8 mouse cellular contexts compared by ENCODE assay signal in genomic region chr5:113869132-113869531, GRCm38 (mm10). TPM values are rescaled to one million over a fixed set of nuclear protein-coding genes. Genes with fewer than 3 reads are reported as not detected.
DNase-seq lines count a peak whose midpoint lies in the region; ATAC-seq lines count a peak whose summit lies in the region.

No protein-coding gene starts in this region.

- intact Hi-C loops in heart, postnatal 10 days (cut with DNase I) = no loop called here

- no peaks in the 10 kb centered on the region for H3K9me3 ChIP-seq in forebrain, embryonic 12.5 days

- ATAC-seq in forebrain, embryonic 12.5 days (ENCODE audit: low FRiP score) = no peak
- ATAC-seq in monocyte, adult 5-6 weeks (replicated peaks; ENCODE audit: insufficient number of reproducible peaks, low FRiP score, low TSS enrichment, poor library complexity, severe bottlenecking) = peak; percentile 28; the same call in 1 of the 2 replicates
- no peak for ATAC-seq in CD4-positive, CD25-positive, alpha-beta regulatory T cell, adult 4 months

- H3K27me3 ChIP-seq in forebrain, embryonic 12.5 days = no peaks in the 10 kb centered on the region

- H3K4me2 ChIP-seq in forebrain, embryonic 12.5 days = no peak overlapping the region

- H3K4me3 ChIP-seq in forebrain, embryonic 12.5 days (replicated peaks) = no peak overlapping the region

- peaks cover 72% of the 10 kb centered on the region for H3K4me1 ChIP-seq in forebrain, embryonic 12.5 days

- DNase-seq in embryo, embryonic 11 days = peak; percentile 48
- no peak for DNase-seq in embryo, embryonic 10.5 days (ENCODE audit: low spot score)
- DNase-seq in heart, postnatal 10 days = peak; percentile 83 to 87
- peak; percentile 88 to 91 for DNase-seq in kidney, postnatal 25 days
- no peak for DNase-seq in frontal cortex, adult 2 months (ENCODE audit: extremely low spot score in 1 of 2, low spot score in 1 of 2)

- WGBS in forebrain, embryonic 12.5 days = 62% methylated on average over 11 of the region's 11 CpGs

- peaks cover 20% of the 10 kb centered on the region for H3K36me3 ChIP-seq in forebrain, embryonic 12.5 days (replicated peaks)

- no peak overlapping the region for H3K9ac ChIP-seq in forebrain, embryonic 12.5 days

- H3K27ac ChIP-seq in forebrain, embryonic 12.5 days = peak overlapping the region; percentile 100

RNA-seq across cellular contexts. Expression of gene Selplg, which starts 36.7 kb away (rescaled TPM):
- polyA plus RNA-seq in forebrain, embryonic 12.5 days (2016; fragmentation: Nextera tagmentation; extraction: Ambion mirVana) = 0.82 and 0.88 TPM in 2 replicates
- 1 to 10 TPM; 2.0 to 2.1 TPM for total RNA-seq in heart, postnatal 10 days (2021)
- 212 to 415 TPM (median 221 TPM) in 3 replicates for total RNA-seq in monocyte, adult 5-6 weeks (2017)
- 34.0 and 40.3 TPM in 2 replicates for polyA plus RNA-seq in frontal cortex, adult 2 months (2012; rRNA removed)
- polyA plus RNA-seq in CD4-positive, CD25-positive, alpha-beta regulatory T cell, adult 4 months (2017; shearing (Covaris generic)) = 100 to 1,000 TPM; 473 to 498 TPM

RNA-seq across cellular contexts. Expression of gene Coro1c, which starts 39.4 kb away (rescaled TPM):
- 256 and 277 TPM in 2 replicates for polyA plus RNA-seq in forebrain, embryonic 12.5 days (2016; fragmentation: Nextera tagmentation; extraction: Ambion mirVana)
- 10 to 100 TPM; 73.1 to 76.1 TPM for total RNA-seq in heart, postnatal 10 days (2021)
- 129 to 177 TPM (median 136 TPM) in 3 replicates for total RNA-seq in monocyte, adult 5-6 weeks (2017)
- 74.9 and 84.3 TPM in 2 replicates for polyA plus RNA-seq in frontal cortex, adult 2 months (2012; rRNA removed)
- polyA plus RNA-seq in CD4-positive, CD25-positive, alpha-beta regulatory T cell, adult 4 months (2017; shearing (Covaris generic)) = 10 to 100 TPM; 43.2 to 59.6 TPM

Comparison
In these comparisons a context has a peak if more than half of its experiments do, and no peak if none do; other contexts are left out.
1. DNase-seq: peak in embryo, embryonic 11 days (single experiment), heart, postnatal 10 days (2 of 2) and kidney, postnatal 25 days (2 of 2); none in embryo, embryonic 10.5 days (single experiment) and frontal cortex, adult 2 months (0 of 2).
2. RNA of gene Selplg, which starts 36.7 kb away (polyA plus RNA-seq): 473 to 498 TPM in CD4-positive, CD25-positive, alpha-beta regulatory T cell, adult 4 months and 34.0 to 40.3 TPM in frontal cortex, adult 2 months; 0.82 to 0.88 TPM in forebrain, embryonic 12.5 days; every median in the first group is over 10 times any median in the second.